Mouse (Mus musculus): ENCODE data around the gene Gna14. TPM values are rescaled to one million over a fixed set of nuclear protein-coding genes. Genes with fewer than 3 reads are reported as not detected.

The Gna14 gene
- polyA plus RNA-seq, 1 experiment from 2014 or later = 4.8 TPM

DNA sequence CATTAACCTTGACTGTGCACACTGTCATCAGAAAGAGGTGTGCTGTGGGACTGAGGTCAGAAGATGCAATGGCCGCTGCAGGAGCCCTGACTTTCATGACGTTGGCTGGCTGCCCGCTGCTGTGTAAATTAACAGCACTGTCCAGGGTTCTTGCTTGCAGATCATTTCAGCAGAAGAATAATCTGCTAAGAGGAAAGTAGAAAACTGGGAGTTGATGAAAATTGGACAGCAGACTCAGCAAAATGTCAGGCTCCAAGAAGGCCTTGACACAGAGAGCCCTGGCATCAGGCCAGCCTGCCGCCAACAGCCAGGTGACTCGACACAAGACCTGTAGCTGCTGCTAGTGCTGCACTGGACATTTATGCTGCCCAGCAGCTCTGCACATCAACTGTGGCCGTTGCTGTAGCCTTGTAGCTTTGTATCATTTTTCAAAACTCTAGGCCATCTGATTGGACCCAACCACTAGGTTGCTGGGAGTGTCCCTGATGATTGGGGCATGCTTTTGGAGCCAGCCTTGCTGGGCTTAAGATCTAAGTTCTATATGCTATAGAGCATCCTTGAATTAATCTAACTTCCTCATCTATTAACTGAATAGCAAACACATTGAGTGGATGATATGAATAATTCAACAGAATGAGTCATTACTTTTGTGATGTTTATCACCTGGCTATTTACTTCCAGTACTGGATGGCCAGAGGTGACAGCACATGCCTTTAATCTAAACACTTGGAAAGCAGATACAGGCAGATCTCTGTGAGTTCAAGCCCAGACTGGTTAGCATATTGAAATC, 12.5 kb downstream of the Gna14 start:
- Histone ChIP-seq H3K36me3 (ENCODE audit: control insufficient read depth, insufficient read depth) (no peaks in the 10 kb centered on the region), H3K4me2 (replicated peaks; ENCODE audit: low read depth) (no peak overlapping the region), H3K4me1 (replicated peaks; ENCODE audit: control insufficient read depth, insufficient read depth, low read length) (no peaks in the 10 kb centered on the region), H3K9ac (ENCODE audit: low read depth, low read length) (no peak overlapping the region), H3K4me3 (ENCODE audit: low read depth, low read length) (no peak overlapping the region), H3K27ac (ENCODE audit: low read depth, low read length) (no peak overlapping the region), H3K27me3 (replicated peaks; ENCODE audit: control insufficient read depth, insufficient read depth, low read length) (no peaks in the 10 kb centered on the region), H3K9me3 (ENCODE audit: control insufficient read depth) (no peaks in the 10 kb centered on the region)
- 56% methylated on average over 6 of the region's 6 CpGs for WGBS
- TF ChIP-seq CTCF (IDR thresholded peaks at IDR 0.05; ENCODE audit: low read depth) = no peak
- no peak for ATAC-seq

DNA sequence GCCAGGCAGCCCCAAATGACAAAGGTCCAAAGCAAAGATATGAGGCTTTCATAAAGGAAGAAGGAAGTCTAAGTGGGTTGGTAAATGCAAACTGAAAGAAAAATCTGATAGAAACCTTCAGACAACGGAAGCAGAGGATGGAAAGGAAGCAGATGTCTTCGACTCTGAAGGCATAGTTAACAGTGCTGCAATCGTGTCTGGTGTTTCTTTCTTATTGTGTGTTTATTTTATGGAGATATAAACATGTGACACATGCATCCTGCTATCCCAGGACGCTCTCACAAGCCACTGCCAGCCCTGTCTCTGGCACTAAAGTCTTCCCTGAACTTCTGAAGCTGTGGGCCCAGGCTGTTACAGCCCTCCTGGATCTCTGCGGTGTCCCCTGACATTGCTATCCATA, 13.2 kb downstream of the Gna14 start:
- Histone ChIP-seq H3K4me1 (replicated peaks; ENCODE audit: control insufficient read depth, insufficient read depth, low read length) (no peaks in the 10 kb centered on the region), H3K27me3 (replicated peaks; ENCODE audit: control insufficient read depth, insufficient read depth, low read length) (no peaks in the 10 kb centered on the region), H3K36me3 (ENCODE audit: control insufficient read depth, insufficient read depth) (no peaks in the 10 kb centered on the region), H3K4me2 (replicated peaks; ENCODE audit: low read depth) (no peak overlapping the region), H3K27ac (ENCODE audit: low read depth, low read length) (no peak overlapping the region), H3K9ac (ENCODE audit: low read depth, low read length) (no peak overlapping the region), H3K4me3 (ENCODE audit: low read depth, low read length) (no peak overlapping the region), H3K9me3 (ENCODE audit: control insufficient read depth) (no peaks in the 10 kb centered on the region)
- no peak for ATAC-seq
- WGBS = 60% methylated on average over 5 of the region's 5 CpGs
- TF ChIP-seq CTCF (IDR thresholded peaks at IDR 0.05; ENCODE audit: low read depth) = no peak

GRCm38 (mm10) chr19:16450824-16451223, 15.3 kb downstream of the Gna14 start:
- no peak overlapping the region for H3K4me3 ChIP-seq (ENCODE audit: low read depth, low read length)
- WGBS = 41% methylated on average over 3 of the region's 3 CpGs
- no peak overlapping the region for H3K27ac ChIP-seq (ENCODE audit: low read depth, low read length)
- no peaks in the 10 kb centered on the region for H3K36me3 ChIP-seq (ENCODE audit: control insufficient read depth, insufficient read depth)
- no peak overlapping the region for H3K4me2 ChIP-seq (replicated peaks; ENCODE audit: low read depth)
- TF ChIP-seq CTCF (IDR thresholded peaks at IDR 0.05; ENCODE audit: low read depth) = no peak
- no peaks in the 10 kb centered on the region for H3K4me1 ChIP-seq (replicated peaks; ENCODE audit: control insufficient read depth, insufficient read depth, low read length)
- no peaks in the 10 kb centered on the region for H3K27me3 ChIP-seq (replicated peaks; ENCODE audit: control insufficient read depth, insufficient read depth, low read length)
- H3K9me3 ChIP-seq (ENCODE audit: control insufficient read depth) = no peaks in the 10 kb centered on the region
- no peak overlapping the region for H3K9ac ChIP-seq (ENCODE audit: low read depth, low read length)
- no peak for ATAC-seq

GRCm38 (mm10) chr19:16456181-16456580, 20.6 kb downstream of the Gna14 start:
- no peak for TF ChIP-seq CTCF (IDR thresholded peaks at IDR 0.05; ENCODE audit: low read depth)
- no peaks in the 10 kb centered on the region for H3K36me3 ChIP-seq (ENCODE audit: control insufficient read depth, insufficient read depth)

GRCm38 (mm10) chr19:16457127-16457526, 21.6 kb downstream of the Gna14 start:
- Histone ChIP-seq H3K4me2 (replicated peaks; ENCODE audit: low read depth) (no peak overlapping the region), H3K9me3 (ENCODE audit: control insufficient read depth) (no peaks in the 10 kb centered on the region), H3K4me3 (ENCODE audit: low read depth, low read length) (no peak overlapping the region), H3K4me1 (replicated peaks; ENCODE audit: control insufficient read depth, insufficient read depth, low read length) (no peaks in the 10 kb centered on the region), H3K36me3 (ENCODE audit: control insufficient read depth, insufficient read depth) (no peaks in the 10 kb centered on the region), H3K27me3 (replicated peaks; ENCODE audit: control insufficient read depth, insufficient read depth, low read length) (no peaks in the 10 kb centered on the region), H3K27ac (ENCODE audit: low read depth, low read length) (no peak overlapping the region), H3K9ac (ENCODE audit: low read depth, low read length) (no peak overlapping the region)
- 86% methylated on average over 6 of the region's 6 CpGs for WGBS
- no peak for TF ChIP-seq CTCF (IDR thresholded peaks at IDR 0.05; ENCODE audit: low read depth)
- no peak for ATAC-seq

More at GRCm38 (mm10) chr19:16456181-16456580, 20.6 kb downstream of the Gna14 start:
- Histone ChIP-seq H3K9ac (ENCODE audit: low read depth, low read length) (no peak overlapping the region), H3K9me3 (ENCODE audit: control insufficient read depth) (no peaks in the 10 kb centered on the region), H3K4me1 (replicated peaks; ENCODE audit: control insufficient read depth, insufficient read depth, low read length) (no peaks in the 10 kb centered on the region), H3K27me3 (replicated peaks; ENCODE audit: control insufficient read depth, insufficient read depth, low read length) (no peaks in the 10 kb centered on the region), H3K4me3 (ENCODE audit: low read depth, low read length) (no peak overlapping the region), H3K4me2 (replicated peaks; ENCODE audit: low read depth) (no peak overlapping the region), H3K27ac (ENCODE audit: low read depth, low read length) (no peak overlapping the region)
- 69% methylated on average over 2 of the region's 2 CpGs for WGBS
- ATAC-seq = no peak

GRCm38 (mm10) chr19:16459317-16459716, 23.8 kb downstream of the Gna14 start:
- Histone ChIP-seq H3K9me3 (ENCODE audit: control insufficient read depth) (no peaks in the 10 kb centered on the region), H3K4me1 (replicated peaks; ENCODE audit: control insufficient read depth, insufficient read depth, low read length) (no peaks in the 10 kb centered on the region), H3K4me3 (ENCODE audit: low read depth, low read length) (no peak overlapping the region), H3K27ac (ENCODE audit: low read depth, low read length) (no peak overlapping the region), H3K4me2 (replicated peaks; ENCODE audit: low read depth) (no peak overlapping the region), H3K27me3 (replicated peaks; ENCODE audit: control insufficient read depth, insufficient read depth, low read length) (no peaks in the 10 kb centered on the region), H3K9ac (ENCODE audit: low read depth, low read length) (no peak overlapping the region), H3K36me3 (ENCODE audit: control insufficient read depth, insufficient read depth) (no peaks in the 10 kb centered on the region)
- no peak for TF ChIP-seq CTCF (IDR thresholded peaks at IDR 0.05; ENCODE audit: low read depth)
- ATAC-seq = no peak
- WGBS = 71% methylated on average over 5 of the region's 5 CpGs

Measured in intestine, postnatal 0 days (tissue).